Mouse (Mus musculus) liver, adult 2 months (tissue): ENCODE measurements around the gene Cactin. TPM values are rescaled to one million over a fixed set of nuclear protein-coding genes. Genes with fewer than 3 reads are reported as not detected.
A peak's percentile ranks its signal among the peaks of the same experiment; 100 is the strongest.

Experiments
- DNase-seq: peaks from one replicate; pipeline ENCODE4 v3.0.0-alpha.2; 2011; ENCODE audit warnings: low read depth, low spot score; ENCODE audit errors: extremely low read depth
- H3K27ac ChIP-seq: fragments of 200-500 bp; replicated peaks from 2 replicates; pipeline ENCODE4 v1.5.1; 2012; ENCODE audit warnings: low read depth, mild to moderate bottlenecking, control low read depth, inconsistent platforms, low read length; ENCODE audit not compliant: insufficient read depth
- H3K27me3 ChIP-seq: fragments of 200-500 bp; 2 replicates; pipeline ENCODE4 v1.6.1; 2012; ENCODE audit warnings: mild to moderate bottlenecking, moderate library complexity, low read length, inconsistent platforms; ENCODE audit not compliant: control insufficient read depth, insufficient read depth
- H3K36me3 ChIP-seq: fragments of 200-500 bp; 2 replicates; pipeline ENCODE4 v1.6.1; 2012; ENCODE audit warnings: low read length, inconsistent platforms; ENCODE audit not compliant: control insufficient read depth, insufficient read depth
- H3K4me1 ChIP-seq: fragments of 200-500 bp; 2 replicates; pipeline ENCODE4 v1.6.1; 2011; ENCODE audit warnings: low read length; ENCODE audit not compliant: control insufficient read depth, insufficient read depth
- H3K4me3 ChIP-seq: fragments of 200-500 bp; 2 replicates; pipeline ENCODE4 v1.5.1; 2011; ENCODE audit warnings: low read depth, mild to moderate bottlenecking, control low read depth, low read length, moderate library complexity; ENCODE audit not compliant: insufficient read depth
- H3K79me2 ChIP-seq: fragments of 200-500 bp; 2 replicates; pipeline ENCODE4 v1.6.1; 2012; ENCODE audit warnings: inconsistent platforms, mild to moderate bottlenecking, low read length, moderate library complexity; ENCODE audit not compliant: control insufficient read depth, insufficient read depth
- H3K9ac ChIP-seq: fragments of 200-500 bp; 2 replicates; pipeline ENCODE4 v1.6.1; 2012; ENCODE audit warnings: low read depth, mild to moderate bottlenecking, control low read depth, inconsistent platforms, low read length
- CTCF ChIP-seq: fragments of 200-500 bp; IDR thresholded peaks from 2 replicates; pipeline ENCODE4 v1.5.1; 2011; ENCODE audit warnings: low read depth, low read length, control low read depth
- POLR2A ChIP-seq: fragments of 200-500 bp; IDR thresholded peaks from 2 replicates; pipeline ENCODE4 v1.6.1; 2011; ENCODE audit warnings: low read length, control low read depth; ENCODE audit not compliant: insufficient read depth; ENCODE audit errors: extremely low read depth
- WGBS: fragments of 180-500 bp; shearing (Covaris S2); methylation state at CpG from one replicate; pipeline ENCODE4 v1.1.7; 2018; 5-methylcytosine and 5-hydroxymethylcytosine counted together
- polyA plus RNA-seq: library from polyadenylated mRNA; depleted of rRNA; stranded (reverse); fragments of >200 nt; gene quantifications from 2 replicates; pipeline ENCODE4 v1.2.3, GENCODE M21; 2012
- total RNA-seq: library from RNA; depleted of rRNA; stranded (reverse); fragments of >200 nt; gene quantifications from 2 replicates; pipeline ENCODE4 v1.2.3, GENCODE M21; 2014

Cactin gene
- total and polyA plus RNA-seq, 2 experiments = 5.0 to 14.1 TPM

DNA sequence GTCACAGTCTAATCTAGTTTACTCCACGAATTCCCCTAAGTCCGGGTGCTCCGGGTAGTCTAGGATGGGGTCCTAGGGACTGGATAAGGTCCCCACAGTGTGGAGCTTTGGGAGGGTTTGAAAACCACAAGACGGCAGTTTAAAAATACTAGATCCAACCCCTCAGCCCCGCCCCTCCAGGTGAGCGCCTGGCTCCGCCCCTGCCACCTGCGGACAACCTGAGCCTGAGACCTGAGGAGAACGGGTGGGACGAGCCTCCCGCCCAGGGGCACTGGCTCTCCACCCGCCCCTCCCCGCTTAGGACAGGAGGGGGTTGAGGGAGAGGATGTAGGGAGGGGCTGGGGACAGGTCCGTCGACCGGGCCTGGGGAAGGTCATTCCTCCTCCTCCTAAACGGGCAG is 36.2 kb upstream of the Cactin start:
- Histone ChIP-seq H3K4me1 (peaks cover 13% of the 10 kb centered on the region; the same call in 1 of the 2 replicates), H3K27ac (no peak overlapping the region), H3K36me3 (peaks cover 2% of the 10 kb centered on the region; the same call in 1 of the 2 replicates), H3K9ac (no peak overlapping the region), H3K4me3 (no peak overlapping the region), H3K79me2 (peaks cover 19% of the 10 kb centered on the region; the same call in 1 of the 2 replicates), H3K27me3 (no peaks in the 10 kb centered on the region)
- no peak for DNase-seq
- TF ChIP-seq CTCF (no peak), POLR2A (no peak)
- 62% methylated on average over 17 of the region's 17 CpGs for WGBS

DNA sequence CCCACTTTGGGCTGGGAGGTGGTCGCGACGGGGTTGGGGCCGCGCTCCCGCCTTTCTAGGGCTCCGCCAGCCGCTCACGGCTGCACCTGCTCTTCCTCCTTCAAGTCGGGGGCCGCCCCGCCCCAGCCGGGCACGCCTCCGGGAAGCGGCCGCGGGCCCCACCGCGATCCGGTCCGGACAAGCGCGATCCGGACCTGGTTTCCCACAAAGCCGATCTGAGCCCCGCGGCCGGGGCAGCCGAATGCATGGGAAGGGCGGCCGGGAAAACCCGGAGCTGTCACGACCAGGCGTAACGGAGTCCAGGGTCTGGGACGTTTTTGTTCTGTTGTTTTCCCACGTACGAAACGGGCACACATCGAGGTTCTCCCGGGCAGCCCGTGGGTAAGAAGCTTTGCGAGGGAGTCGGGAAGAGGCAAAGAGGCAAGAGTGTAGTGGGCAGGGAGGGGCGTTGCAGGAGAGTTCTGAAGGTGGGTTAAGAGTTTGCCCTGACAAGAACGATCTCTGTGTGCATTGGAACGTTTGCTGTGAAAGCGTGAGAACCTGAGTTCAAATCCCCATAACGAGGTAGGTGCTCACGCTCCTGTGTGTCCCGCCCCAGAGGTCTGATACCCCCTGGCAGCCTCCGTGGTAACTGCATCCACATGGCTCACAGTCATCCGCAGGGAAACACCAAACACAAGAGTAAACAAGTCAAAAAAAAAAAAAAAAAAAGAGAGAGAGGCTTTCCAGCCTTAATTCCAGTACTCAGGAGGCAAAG is 35.0 kb upstream of the Cactin start:
- no peak for DNase-seq
- H3K36me3 ChIP-seq = no peaks in the 10 kb centered on the region
- TF ChIP-seq CTCF (no peak), POLR2A (no peak)
- no peaks in the 10 kb centered on the region for H3K27me3 ChIP-seq
- WGBS = 17% methylated on average over 54 of the region's 54 CpGs
- H3K79me2 ChIP-seq = peaks cover 19% of the 10 kb centered on the region; the same call in 1 of the 2 replicates
- H3K27ac ChIP-seq = 0 out of 2 replicates have a peak overlapping the region, but pooled peaks have one; percentile 5
- peak overlapping the region; percentile 33; the same call in 1 of the 2 replicates for H3K9ac ChIP-seq
- H3K4me3 ChIP-seq = peak overlapping the region; percentile 42
- peaks cover 20% of the 10 kb centered on the region; the same call in 1 of the 2 replicates for H3K4me1 ChIP-seq

DNA sequence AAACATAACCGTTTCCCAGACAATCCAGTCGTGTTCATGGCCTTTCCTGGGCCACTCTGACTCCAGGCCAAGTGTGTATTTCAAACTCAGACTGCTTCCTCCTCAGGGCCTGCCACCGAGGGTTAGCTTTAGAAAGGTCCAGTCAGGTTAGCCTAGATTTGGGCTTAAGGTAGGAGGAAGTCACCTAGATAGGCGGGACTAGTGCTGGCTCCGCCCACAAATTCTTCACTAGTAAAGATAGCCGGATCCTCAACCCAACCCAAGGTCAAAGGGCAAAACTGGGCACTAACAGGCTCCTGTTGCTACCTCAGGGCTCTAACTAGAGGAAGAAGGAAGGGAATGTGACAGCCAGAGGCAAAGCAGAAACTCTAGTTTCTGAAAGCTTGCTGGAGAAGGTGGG is 34.3 kb upstream of the Cactin start:
- Histone ChIP-seq H3K27me3 (no peaks in the 10 kb centered on the region), H3K27ac (peak overlapping the region; percentile 5; the same call in 1 of the 2 replicates), H3K79me2 (peaks cover 19% of the 10 kb centered on the region; the same call in 1 of the 2 replicates), H3K4me1 (peaks cover 24% of the 10 kb centered on the region), H3K4me3 (no peak overlapping the region), H3K9ac (no peak overlapping the region), H3K36me3 (no peaks in the 10 kb centered on the region)
- WGBS = 13% methylated on average over 6 of the region's 6 CpGs
- peak; percentile 86 for DNase-seq
- TF ChIP-seq CTCF = no peak
- TF ChIP-seq POLR2A = no peak

DNA sequence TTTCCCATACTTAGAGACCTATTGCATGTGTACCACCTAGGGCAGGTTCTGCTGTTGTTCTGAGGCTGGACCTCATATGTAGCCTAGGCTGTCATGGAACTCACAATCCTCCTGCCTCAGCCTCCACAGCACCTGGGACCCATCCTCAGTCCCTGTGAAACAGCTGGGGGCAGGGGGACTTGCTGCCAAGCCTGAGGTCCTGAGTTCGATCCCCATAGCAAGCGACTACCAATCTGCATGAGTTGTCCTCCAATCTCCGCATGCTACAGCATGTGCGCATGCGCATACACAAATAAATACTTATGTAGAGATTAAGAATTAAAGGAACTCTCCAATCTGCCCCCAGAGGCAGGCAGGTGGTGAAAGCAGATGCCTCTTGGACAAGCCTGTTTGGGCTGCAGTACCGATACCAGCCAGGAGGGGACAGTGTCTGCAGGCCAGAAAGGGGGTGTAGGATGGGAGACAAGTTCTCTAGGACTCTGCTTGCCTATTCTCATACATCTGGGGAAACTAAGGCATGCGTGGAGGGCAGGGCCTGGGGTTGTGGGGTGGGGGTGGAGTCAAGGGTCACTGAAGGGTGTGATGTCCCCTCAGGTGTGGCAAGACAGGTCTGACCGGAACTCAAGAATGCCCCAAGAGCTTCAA is 33.3 kb upstream of the Cactin start:
- TF ChIP-seq POLR2A = no peak
- TF ChIP-seq CTCF = peak; percentile 88
- H3K36me3 ChIP-seq = no peaks in the 10 kb centered on the region
- H3K79me2 ChIP-seq = peaks cover 19% of the 10 kb centered on the region; the same call in 1 of the 2 replicates
- no peak overlapping the region for H3K27ac ChIP-seq
- no peaks in the 10 kb centered on the region for H3K27me3 ChIP-seq
- 77% methylated on average over 8 of the region's 8 CpGs for WGBS
- no peak for DNase-seq
- H3K4me1 ChIP-seq = peaks cover 24% of the 10 kb centered on the region
- no peak overlapping the region for H3K9ac ChIP-seq
- no peak overlapping the region for H3K4me3 ChIP-seq

DNA sequence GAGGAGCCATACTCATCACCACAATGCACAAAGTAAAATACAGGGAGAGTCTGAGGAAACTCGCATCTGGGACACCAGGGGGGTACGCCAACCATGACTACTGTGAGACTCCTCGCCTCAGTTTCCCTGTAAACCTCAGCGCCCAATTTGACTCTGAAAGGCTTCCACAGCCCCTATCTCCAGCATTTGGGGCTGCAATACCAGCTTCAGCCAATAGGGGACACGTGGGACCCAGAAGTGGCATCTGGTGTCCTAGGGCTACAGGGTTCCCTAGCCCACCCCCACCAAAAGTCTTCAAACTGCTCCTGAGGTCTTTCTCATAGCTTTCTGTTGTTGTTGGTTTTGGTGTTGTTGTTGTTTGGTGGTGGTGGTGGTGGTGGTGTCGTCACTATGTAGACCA is 32.3 kb upstream of the Cactin start:
- Histone ChIP-seq H3K27ac (no peak overlapping the region), H3K4me1 (peaks cover 27% of the 10 kb centered on the region), H3K4me3 (no peak overlapping the region), H3K79me2 (peaks cover 25% of the 10 kb centered on the region; the same call in 1 of the 2 replicates), H3K27me3 (no peaks in the 10 kb centered on the region), H3K36me3 (no peaks in the 10 kb centered on the region), H3K9ac (no peak overlapping the region)
- TF ChIP-seq CTCF = peak; percentile 69
- no peak for TF ChIP-seq POLR2A
- DNase-seq = no peak
- WGBS = 61% methylated on average over 6 of the region's 6 CpGs
